Mouse (Mus musculus) B cell, adult 62 days (primary cell): ENCODE measurements around the gene 6030458C11Rik. TPM values are rescaled to one million over a fixed set of nuclear protein-coding genes. Genes with fewer than 3 reads are reported as not detected.

Source experiments
- total RNA-seq: library from RNA; stranded (reverse); gene quantifications from 4 replicates; pipeline ENCODE4 v1.2.4, GENCODE M21; 2023

Gene 6030458C11Rik
- 8.7 to 12.5 TPM (median 9.5 TPM) in 4 replicates for total RNA-seq

GRCm38 (mm10) chr15:12824197-12824952, at the start of gene 6030458C11Rik, which contains the start of gene Drosha:
Gene 6030458C11Rik, minus strand, starts transcription at chr15:12824649.
Gene Drosha, plus strand, starts transcription at chr15:12824815.

Other genes starting within 250 kb of the 6030458C11Rik start
- 15.9 to 27.3 TPM (median 16.6 TPM) in 4 replicates for gene Pdzd2, start 84.7 kb downstream of the 6030458C11Rik start, total RNA-seq
- gene Drosha, start 166 bp upstream of the 6030458C11Rik start, total RNA-seq, result 20.7 to 25.4 TPM (median 23.0 TPM) in 4 replicates